Mouse (Mus musculus) midbrain, embryonic 11.5 days (tissue): ENCODE results near the gene Ldhd. TPM values are rescaled to one million over a fixed set of nuclear protein-coding genes. Genes with fewer than 3 reads are reported as not detected.

Source experiments
- ATAC-seq: fragments of 200-750 bp; cut with Nextera tagmentation; 2 replicates; pipeline ENCODE4 v1.8.0; 2017; ENCODE audit warnings: moderate TSS enrichment, moderate library complexity; ENCODE audit not compliant: low FRiP score
- DNase-seq: peaks from one replicate; pipeline ENCODE4 v3.0.0; 2015; ENCODE audit warnings: low spot score; ENCODE audit errors: missing footprints
- H3K27ac ChIP-seq: fragments of 300-500 bp; sonication (generic); 2 replicates; pipeline ENCODE4 v1.5.1; 2014; ENCODE audit warnings: low read depth, low read length
- H3K27me3 ChIP-seq: fragments of 300-500 bp; sonication (generic); 2 replicates; pipeline ENCODE4 v1.6.1; 2014; ENCODE audit warnings: mild to moderate bottlenecking, low read length, moderate library complexity, mixed read lengths; ENCODE audit not compliant: control insufficient read depth, insufficient read depth
- H3K36me3 ChIP-seq: fragments of 300-500 bp; sonication (generic); 2 replicates; pipeline ENCODE4 v1.6.1; 2014; ENCODE audit warnings: mild to moderate bottlenecking, low read length, moderate library complexity, mixed read lengths; ENCODE audit not compliant: control insufficient read depth, insufficient read depth
- H3K4me1 ChIP-seq: fragments of 300-500 bp; sonication (generic); 2 replicates; pipeline ENCODE4 v1.6.1; 2014; ENCODE audit warnings: low read length; ENCODE audit not compliant: control insufficient read depth, insufficient read depth
- H3K4me2 ChIP-seq: fragments of 300-500 bp; sonication (generic); 2 replicates; pipeline ENCODE4 v1.6.1; 2014; ENCODE audit warnings: mild to moderate bottlenecking, moderate library complexity
- H3K4me3 ChIP-seq: fragments of 300-500 bp; sonication (generic); 2 replicates; pipeline ENCODE4 v1.5.1; 2014; ENCODE audit warnings: low read depth, low read length
- H3K9ac ChIP-seq: fragments of 300-500 bp; sonication (generic); 2 replicates; pipeline ENCODE4 v1.6.1; 2014; ENCODE audit warnings: low read length
- H3K9me3 ChIP-seq: fragments of 300-500 bp; sonication (generic); 2 replicates; pipeline ENCODE4 v1.6.1; 2016; ENCODE audit warnings: low read length; ENCODE audit not compliant: control insufficient read depth
- WGBS: fragments of 180-500 bp; shearing (Covaris S2); extraction: QIAGEN DNeasy Blood & Tissue Kit; methylation state at CpG from one replicate; pipeline ENCODE4 v1.1.7; 2014; 5-methylcytosine and 5-hydroxymethylcytosine counted together
- polyA plus RNA-seq: library from polyadenylated mRNA; unstranded; fragments of >200 nt; fragmentation: Nextera tagmentation; extraction: Ambion mirVana; gene quantifications from 2 replicates; pipeline ENCODE4 v1.2.1, GENCODE M21; 2014

Gene Ldhd
- polyA plus RNA-seq, 1 experiment from 2014 or later = 0.22 TPM

GRCm38 (mm10) chr8:111577880-111578533 is 52.2 kb downstream of the Ldhd start:
- Histone ChIP-seq H3K4me2 (no peak overlapping the region), H3K4me1 (peaks cover 6% of the 10 kb centered on the region; the same call in 1 of the 2 replicates), H3K27me3 (no peaks in the 10 kb centered on the region), H3K4me3 (no peak overlapping the region), H3K27ac (no peak overlapping the region), H3K9me3 (no peaks in the 10 kb centered on the region), H3K36me3 (no peaks in the 10 kb centered on the region), H3K9ac (no peak overlapping the region)
- ATAC-seq = no peak
- DNase-seq = no peak
- WGBS = 93% methylated on average over 9 of the region's 9 CpGs

GRCm38 (mm10) chr8:111576501-111576900 is 53.7 kb downstream of the Ldhd start:
- ATAC-seq (no peak), DNase-seq (no peak)
- no peak overlapping the region for H3K27ac ChIP-seq
- H3K4me2 ChIP-seq = no peak overlapping the region
- peaks cover 11% of the 10 kb centered on the region for H3K4me1 ChIP-seq
- H3K4me3 ChIP-seq = no peak overlapping the region
- no peaks in the 10 kb centered on the region for H3K9me3 ChIP-seq
- H3K27me3 ChIP-seq = no peaks in the 10 kb centered on the region
- no peaks in the 10 kb centered on the region for H3K36me3 ChIP-seq
- no peak overlapping the region for H3K9ac ChIP-seq

GRCm38 (mm10) chr8:111575492-111575891 is 54.7 kb downstream of the Ldhd start:
- Histone ChIP-seq H3K4me3 (no peak overlapping the region), H3K9me3 (no peaks in the 10 kb centered on the region), H3K4me1 (peaks cover 11% of the 10 kb centered on the region), H3K27ac (no peak overlapping the region), H3K9ac (no peak overlapping the region), H3K4me2 (no peak overlapping the region), H3K36me3 (no peaks in the 10 kb centered on the region), H3K27me3 (no peaks in the 10 kb centered on the region)
- no peak for DNase-seq
- 98% methylated on average over 4 of the region's 4 CpGs for WGBS
- no peak for ATAC-seq

GRCm38 (mm10) chr8:111574016-111574415 is 56.2 kb downstream of the Ldhd start:
- WGBS = 86% methylated on average over 2 of the region's 2 CpGs
- no peak for ATAC-seq
- no peak overlapping the region for H3K4me3 ChIP-seq

More at GRCm38 (mm10) chr8:111574016-111574415, 56.2 kb downstream of the Ldhd start:
- Histone ChIP-seq H3K27me3 (no peaks in the 10 kb centered on the region), H3K27ac (peak overlapping the region; percentile 30; the same call in 1 of the 2 replicates), H3K36me3 (no peaks in the 10 kb centered on the region), H3K9me3 (no peaks in the 10 kb centered on the region), H3K4me2 (no peak overlapping the region), H3K9ac (no peak overlapping the region), H3K4me1 (peaks cover 18% of the 10 kb centered on the region)
- no peak for DNase-seq

Other genes starting within 250 kb of the Ldhd start
- gene Fa2h, start 236.6 kb downstream of the Ldhd start, polyA plus RNA-seq = not detected in 2 replicates
- gene Wdr59, start 108.3 kb downstream of the Ldhd start, polyA plus RNA-seq = 2.9 TPM in 2 replicates
- gene Znrf1, start 94.3 kb downstream of the Ldhd start, polyA plus RNA-seq = 38.6 and 45.6 TPM in 2 replicates
- 23.8 and 25.6 TPM in 2 replicates for gene Zfp1, start 13.0 kb upstream of the Ldhd start, polyA plus RNA-seq
- gene Ctrb1, start 60.6 kb upstream of the Ldhd start, polyA plus RNA-seq = not detected in 2 replicates
- gene Bcar1, start 113.4 kb upstream of the Ldhd start, polyA plus RNA-seq = 36.2 and 42.1 TPM in 2 replicates
- gene Cfdp1, start 223.9 kb upstream of the Ldhd start, polyA plus RNA-seq = 209 and 223 TPM in 2 replicates
- gene Tmem170, start 246.4 kb upstream of the Ldhd start, polyA plus RNA-seq = 6.8 and 7.2 TPM in 2 replicates